In genomic region chrX:73637415-73637814, GRCm38 (mm10) we compare ENCODE assay signal across 8 mouse cellular contexts. TPM values are rescaled to one million over a fixed set of nuclear protein-coding genes. Genes with fewer than 3 reads are reported as not detected.
DNase-seq lines count a peak whose midpoint lies in the region; ATAC-seq lines count a peak whose summit lies in the region.

No protein-coding gene starts in this region.

- 27% methylated on average over 16 of the region's 19 CpGs for WGBS in embryonic facial prominence, embryonic 14.5 days
- 15% methylated on average over 19 of the region's 19 CpGs for WGBS in intestine, embryonic 15.5 days
- 16% methylated on average over 18 of the region's 19 CpGs for WGBS in neural tube, embryonic 12.5 days

- peaks cover 54% of the 10 kb centered on the region for H3K27me3 ChIP-seq in embryonic facial prominence, embryonic 14.5 days (replicated peaks; ENCODE audit: control insufficient read depth, insufficient read depth, low read length)
- peaks cover 38% of the 10 kb centered on the region for H3K27me3 ChIP-seq in intestine, embryonic 15.5 days (replicated peaks)
- peaks cover 63% of the 10 kb centered on the region for H3K27me3 ChIP-seq in neural tube, embryonic 12.5 days (replicated peaks)

- peak overlapping the region; percentile 42 for H3K9ac ChIP-seq in embryonic facial prominence, embryonic 14.5 days (ENCODE audit: low read depth, low read length)
- H3K9ac ChIP-seq in intestine, embryonic 15.5 days, result no peak overlapping the region; the same call in 1 of the 2 replicates
- H3K9ac ChIP-seq in neural tube, embryonic 12.5 days, result no peak overlapping the region

- no peak for ATAC-seq in embryonic facial prominence, embryonic 14.5 days (ENCODE audit: low read depth)
- 0 out of 2 replicates have a peak, but pooled peaks have one; percentile 29 for ATAC-seq in intestine, embryonic 15.5 days
- ATAC-seq in neural tube, embryonic 12.5 days (ENCODE audit: low FRiP score, low read depth), result no peak

- intact Hi-C loops in left cerebral cortex, postnatal 14 days (cut with DNase I), result no loop called here

- H3K4me1 ChIP-seq in embryonic facial prominence, embryonic 14.5 days (ENCODE audit: control insufficient read depth, insufficient read depth, low read length), result no peaks in the 10 kb centered on the region
- no peaks in the 10 kb centered on the region for H3K4me1 ChIP-seq in intestine, embryonic 15.5 days (replicated peaks)
- H3K4me1 ChIP-seq in neural tube, embryonic 12.5 days, result no peaks in the 10 kb centered on the region

- H3K27ac ChIP-seq in embryonic facial prominence, embryonic 14.5 days (replicated peaks; ENCODE audit: low read depth, low read length), result no peak overlapping the region
- no peak overlapping the region for H3K27ac ChIP-seq in intestine, embryonic 15.5 days
- no peak overlapping the region for H3K27ac ChIP-seq in neural tube, embryonic 12.5 days

- DNase-seq in kidney, postnatal 25 days, result peak; percentile 14 to 42
- DNase-seq in kidney, adult 18-20 months, result no peak
- DNase-seq in embryonic facial prominence, embryonic 14.5 days (ENCODE audit: low spot score), result peak; percentile 29
- no peak for DNase-seq in left cerebral cortex, postnatal 14 days (ENCODE audit: low spot score in 2 of 2)
- DNase-seq in layer of hippocampus, adult 9-11 months, result no peak
- no peak for DNase-seq in spleen, adult 12 weeks (ENCODE audit: low spot score)

- peak overlapping the region; percentile 65 for H3K4me2 ChIP-seq in embryonic facial prominence, embryonic 14.5 days (ENCODE audit: low read depth, low read length)
- peak overlapping the region; percentile 70 for H3K4me2 ChIP-seq in intestine, embryonic 15.5 days (replicated peaks)
- peak overlapping the region; percentile 57 for H3K4me2 ChIP-seq in neural tube, embryonic 12.5 days (replicated peaks)

- H3K36me3 ChIP-seq in embryonic facial prominence, embryonic 14.5 days (ENCODE audit: control insufficient read depth, insufficient read depth, low read length), result no peaks in the 10 kb centered on the region
- H3K36me3 ChIP-seq in intestine, embryonic 15.5 days, result no peaks in the 10 kb centered on the region
- no peaks in the 10 kb centered on the region for H3K36me3 ChIP-seq in neural tube, embryonic 12.5 days

- peak overlapping the region; percentile 34 for H3K4me3 ChIP-seq in embryonic facial prominence, embryonic 14.5 days (ENCODE audit: low read depth, low read length)
- peak overlapping the region; percentile 33 for H3K4me3 ChIP-seq in intestine, embryonic 15.5 days (replicated peaks)
- peak overlapping the region; percentile 21 for H3K4me3 ChIP-seq in neural tube, embryonic 12.5 days

- no peaks in the 10 kb centered on the region for H3K9me3 ChIP-seq in embryonic facial prominence, embryonic 14.5 days (ENCODE audit: control insufficient read depth, low read length)
- no peaks in the 10 kb centered on the region for H3K9me3 ChIP-seq in intestine, embryonic 15.5 days
- no peaks in the 10 kb centered on the region for H3K9me3 ChIP-seq in neural tube, embryonic 12.5 days

RNA-seq across cellular contexts. Expression of gene Dusp9, which starts 1.8 kb away (rescaled TPM):
- 1.6 and 2.2 TPM in 2 replicates for polyA plus RNA-seq in embryonic facial prominence, embryonic 14.5 days (2014; fragmentation: Nextera tagmentation; extraction: Ambion mirVana)
- 10.7 and 11.0 TPM in 2 replicates for polyA plus RNA-seq in intestine, embryonic 15.5 days (2015; fragmentation: Nextera tagmentation; extraction: Ambion mirVana)
- polyA plus RNA-seq in neural tube, embryonic 12.5 days (2016; fragmentation: Nextera tagmentation; extraction: Ambion mirVana), result 5.2 and 6.4 TPM in 2 replicates
- under 1 TPM; 0.79 to 0.82 TPM for total RNA-seq in left cerebral cortex, postnatal 14 days (2021)

RNA-seq across cellular contexts. Expression of gene Pnck, which starts 22.5 kb away (rescaled TPM):
- 16.6 and 19.9 TPM in 2 replicates for polyA plus RNA-seq in embryonic facial prominence, embryonic 14.5 days (2014; fragmentation: Nextera tagmentation; extraction: Ambion mirVana)
- 12.4 and 12.7 TPM in 2 replicates for polyA plus RNA-seq in intestine, embryonic 15.5 days (2015; fragmentation: Nextera tagmentation; extraction: Ambion mirVana)
- polyA plus RNA-seq in neural tube, embryonic 12.5 days (2016; fragmentation: Nextera tagmentation; extraction: Ambion mirVana), result 35.2 and 37.8 TPM in 2 replicates
- 100 to 1,000 TPM; 145 to 153 TPM for total RNA-seq in left cerebral cortex, postnatal 14 days (2021)

RNA-seq across cellular contexts. Expression of gene Slc6a8, which starts 35.5 kb away (rescaled TPM):
- polyA plus RNA-seq in embryonic facial prominence, embryonic 14.5 days (2014; fragmentation: Nextera tagmentation; extraction: Ambion mirVana), result 8.8 and 10.1 TPM in 2 replicates
- 7.1 and 9.1 TPM in 2 replicates for polyA plus RNA-seq in intestine, embryonic 15.5 days (2015; fragmentation: Nextera tagmentation; extraction: Ambion mirVana)
- 6.7 and 7.9 TPM in 2 replicates for polyA plus RNA-seq in neural tube, embryonic 12.5 days (2016; fragmentation: Nextera tagmentation; extraction: Ambion mirVana)
- total RNA-seq in left cerebral cortex, postnatal 14 days (2021), result 10 to 100 TPM; 85.8 to 86.1 TPM

Comparison
In these comparisons a context has a peak if more than half of its experiments do, and no peak if none do; other contexts are left out.
1. DNase-seq: peak in kidney, postnatal 25 days (2 of 2) and embryonic facial prominence, embryonic 14.5 days (single experiment); none in kidney, adult 18-20 months (single experiment), left cerebral cortex, postnatal 14 days (0 of 2), layer of hippocampus, adult 9-11 months (single experiment) and spleen, adult 12 weeks (single experiment).
2. Peak in every context shown above with its lines, with median percentiles within 50 percentile points of each other: H3K4me2 ChIP-seq and H3K4me3 ChIP-seq.